Mouse (Mus musculus) forebrain, embryonic 13.5 days (tissue): ENCODE results near the gene Surf2. TPM values are rescaled to one million over a fixed set of nuclear protein-coding genes. Genes with fewer than 3 reads are reported as not detected.

Experiments used
- ATAC-seq: fragments of 200-750 bp; cut with Nextera tagmentation; 2 replicates; pipeline ENCODE4 v1.8.0; 2017
- H3K27ac ChIP-seq: fragments of 300-500 bp; sonication (generic); 2 replicates; pipeline ENCODE4 v1.5.1; 2015; ENCODE audit warnings: inconsistent platforms, mild to moderate bottlenecking, moderate library complexity
- H3K27me3 ChIP-seq: fragments of 300-500 bp; sonication (generic); 2 replicates; pipeline ENCODE4 v1.6.1; 2015; ENCODE audit warnings: mild to moderate bottlenecking, inconsistent platforms
- H3K36me3 ChIP-seq: fragments of 300-500 bp; sonication (generic); 2 replicates; pipeline ENCODE4 v1.6.1; 2015; ENCODE audit warnings: mild to moderate bottlenecking, inconsistent platforms; ENCODE audit not compliant: poor library complexity, severe bottlenecking
- H3K4me1 ChIP-seq: fragments of 300-500 bp; sonication (generic); 2 replicates; pipeline ENCODE4 v1.6.1; 2015; ENCODE audit warnings: inconsistent platforms
- H3K4me2 ChIP-seq: fragments of 300-500 bp; sonication (generic); 2 replicates; pipeline ENCODE4 v1.6.1; 2015; ENCODE audit warnings: inconsistent platforms, mild to moderate bottlenecking, moderate library complexity
- H3K4me3 ChIP-seq: fragments of 300-500 bp; sonication (generic); 2 replicates; pipeline ENCODE4 v1.5.1; 2015; ENCODE audit warnings: mild to moderate bottlenecking, inconsistent platforms
- H3K9ac ChIP-seq: fragments of 300-500 bp; sonication (generic); 2 replicates; pipeline ENCODE4 v1.6.1; 2015; ENCODE audit warnings: mild to moderate bottlenecking, inconsistent platforms
- H3K9me3 ChIP-seq: fragments of 300-500 bp; sonication (generic); replicated peaks from 2 replicates; pipeline ENCODE4 v1.6.1; 2016; ENCODE audit warnings: inconsistent platforms
- WGBS: fragments of 180-500 bp; shearing (Covaris S2); methylation state at CpG from one replicate; pipeline ENCODE4 v1.1.7; 2015; 5-methylcytosine and 5-hydroxymethylcytosine counted together
- polyA plus RNA-seq: library from polyadenylated mRNA; unstranded; fragments of >200 nt; fragmentation: Nextera tagmentation; extraction: Ambion mirVana; gene quantifications from 2 replicates; pipeline ENCODE4 v1.2.1, GENCODE M21; 2015

Gene Surf2
- polyA plus RNA-seq, 1 experiment from 2014 or later, result 53.5 TPM

DNA sequence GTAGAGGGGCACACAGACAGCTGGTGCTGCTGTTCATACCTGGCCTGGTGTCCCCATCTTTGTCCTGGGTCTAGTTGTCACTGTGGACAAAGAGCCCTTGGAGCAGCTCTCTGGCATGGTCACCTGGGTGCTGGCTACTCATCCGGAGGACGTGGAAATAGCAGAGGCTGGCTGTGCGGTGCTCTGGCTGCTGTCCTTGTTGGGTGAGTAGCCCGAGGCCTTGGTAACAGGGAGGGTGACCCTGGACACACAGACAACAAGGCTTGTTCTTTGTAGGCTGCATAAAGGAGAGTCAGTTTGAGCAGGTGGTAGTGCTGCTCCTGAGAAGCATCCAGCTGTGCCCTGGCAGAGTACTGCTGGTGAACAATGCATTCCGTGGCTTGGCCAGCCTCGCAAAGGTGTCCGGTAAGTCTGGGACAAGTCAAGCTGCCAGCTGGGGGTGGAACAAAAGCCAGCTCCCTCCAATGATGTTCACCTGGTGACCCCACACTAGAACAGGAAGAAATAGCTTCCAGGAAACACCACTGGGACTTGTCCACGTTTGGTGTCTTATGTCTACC lies 35.3 kb downstream of the Surf2 start:
- no peak for ATAC-seq
- H3K4me1 ChIP-seq, result no peaks in the 10 kb centered on the region
- H3K9ac ChIP-seq, result no peak overlapping the region
- no peak overlapping the region for H3K4me2 ChIP-seq
- no peaks in the 10 kb centered on the region for H3K9me3 ChIP-seq
- no peak overlapping the region for H3K4me3 ChIP-seq
- H3K36me3 ChIP-seq, result peaks cover 81% of the 10 kb centered on the region
- H3K27ac ChIP-seq, result no peak overlapping the region
- WGBS, result 91% methylated on average over 8 of the region's 8 CpGs
- no peaks in the 10 kb centered on the region for H3K27me3 ChIP-seq

DNA sequence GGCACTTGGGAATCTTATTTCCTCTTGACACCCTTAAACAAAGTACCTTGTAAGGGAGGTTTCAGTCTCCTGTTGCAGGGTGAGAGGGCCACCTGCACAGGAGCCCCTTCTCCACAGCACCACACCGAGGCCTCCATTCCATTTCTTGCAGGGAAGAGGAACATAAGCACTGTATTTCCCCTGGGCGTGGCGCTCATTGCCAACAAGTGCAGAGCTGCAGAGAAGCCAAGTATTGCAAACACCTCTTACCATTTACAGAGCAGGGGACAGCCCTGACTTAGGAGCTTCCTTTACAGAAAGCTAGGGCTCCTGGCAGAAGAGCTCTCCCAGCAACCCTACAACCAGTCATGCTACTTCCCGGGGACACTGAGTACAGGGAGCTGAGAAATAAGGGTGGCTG lies 36.0 kb downstream of the Surf2 start:
- 92% methylated on average over 4 of the region's 4 CpGs for WGBS
- Histone ChIP-seq H3K4me2 (no peak overlapping the region), H3K27me3 (no peaks in the 10 kb centered on the region), H3K9ac (no peak overlapping the region), H3K4me1 (no peaks in the 10 kb centered on the region), H3K4me3 (no peak overlapping the region), H3K27ac (no peak overlapping the region), H3K36me3 (peaks cover 83% of the 10 kb centered on the region), H3K9me3 (no peaks in the 10 kb centered on the region)
- ATAC-seq, result no peak

DNA sequence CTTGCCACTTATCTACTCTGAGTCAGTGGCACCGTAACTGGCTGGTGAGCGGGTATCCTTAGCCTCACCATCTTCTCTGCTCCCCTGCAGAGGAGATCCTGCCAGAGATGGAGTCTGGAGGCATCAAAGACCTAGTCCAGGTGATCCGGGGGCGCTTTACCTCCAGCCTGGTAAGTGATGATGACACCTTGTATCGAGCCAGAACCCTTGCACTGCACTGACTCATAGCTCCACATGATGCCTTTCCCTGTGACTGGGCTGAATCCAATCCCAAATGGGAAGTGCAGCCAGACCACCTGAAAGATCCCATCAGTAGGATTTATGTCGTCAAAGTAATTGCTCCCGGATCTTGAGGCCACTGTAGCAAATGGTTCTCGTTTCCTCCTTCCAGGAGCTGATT lies 36.7 kb downstream of the Surf2 start:
- H3K9me3 ChIP-seq, result no peaks in the 10 kb centered on the region
- no peak overlapping the region for H3K4me3 ChIP-seq
- no peaks in the 10 kb centered on the region for H3K4me1 ChIP-seq
- no peaks in the 10 kb centered on the region for H3K27me3 ChIP-seq
- no peak overlapping the region for H3K27ac ChIP-seq
- no peak overlapping the region for H3K9ac ChIP-seq
- WGBS, result 91% methylated on average over 8 of the region's 8 CpGs
- no peak overlapping the region for H3K4me2 ChIP-seq
- no peak for ATAC-seq
- peaks cover 90% of the 10 kb centered on the region for H3K36me3 ChIP-seq

DNA sequence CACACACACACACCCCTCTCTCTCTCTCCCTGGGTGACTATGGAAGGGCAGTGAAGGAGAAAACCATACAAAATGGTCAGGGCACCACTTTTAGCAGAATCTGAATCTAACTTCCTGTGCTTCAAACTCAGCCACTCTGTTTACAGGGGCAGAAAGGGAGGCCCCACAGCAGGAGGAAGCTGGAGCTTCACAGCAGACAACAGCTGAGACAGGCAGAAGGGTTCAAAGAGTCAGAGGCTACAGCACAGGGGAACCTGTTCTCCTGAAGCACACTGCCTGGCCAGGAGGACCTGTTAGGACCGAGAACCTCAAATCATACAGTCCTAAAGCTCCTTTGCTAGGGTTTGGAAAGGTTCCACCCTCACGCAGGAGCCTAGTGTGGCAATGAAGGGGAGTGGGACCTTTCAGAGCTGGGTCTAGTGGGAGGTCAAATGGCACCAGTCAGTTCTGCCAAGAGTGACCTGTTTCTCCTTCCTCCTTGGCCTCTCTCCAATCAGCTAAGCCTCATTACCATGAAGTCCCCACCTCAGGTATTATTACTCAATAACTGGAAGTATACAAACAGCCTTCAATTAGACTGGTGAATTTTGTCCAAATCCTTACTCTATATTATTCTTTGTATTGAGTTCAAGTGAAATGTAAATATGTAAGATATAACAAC lies 38.7 kb downstream of the Surf2 start:
- no peak overlapping the region for H3K27ac ChIP-seq
- no peak overlapping the region for H3K4me3 ChIP-seq
- WGBS, result 90% methylated on average over 2 of the region's 2 CpGs
- no peaks in the 10 kb centered on the region for H3K27me3 ChIP-seq
- no peak overlapping the region for H3K9ac ChIP-seq
- H3K4me2 ChIP-seq, result no peak overlapping the region
- H3K4me1 ChIP-seq, result no peaks in the 10 kb centered on the region
- ATAC-seq, result no peak
- H3K36me3 ChIP-seq, result peaks cover 96% of the 10 kb centered on the region
- no peaks in the 10 kb centered on the region for H3K9me3 ChIP-seq

DNA sequence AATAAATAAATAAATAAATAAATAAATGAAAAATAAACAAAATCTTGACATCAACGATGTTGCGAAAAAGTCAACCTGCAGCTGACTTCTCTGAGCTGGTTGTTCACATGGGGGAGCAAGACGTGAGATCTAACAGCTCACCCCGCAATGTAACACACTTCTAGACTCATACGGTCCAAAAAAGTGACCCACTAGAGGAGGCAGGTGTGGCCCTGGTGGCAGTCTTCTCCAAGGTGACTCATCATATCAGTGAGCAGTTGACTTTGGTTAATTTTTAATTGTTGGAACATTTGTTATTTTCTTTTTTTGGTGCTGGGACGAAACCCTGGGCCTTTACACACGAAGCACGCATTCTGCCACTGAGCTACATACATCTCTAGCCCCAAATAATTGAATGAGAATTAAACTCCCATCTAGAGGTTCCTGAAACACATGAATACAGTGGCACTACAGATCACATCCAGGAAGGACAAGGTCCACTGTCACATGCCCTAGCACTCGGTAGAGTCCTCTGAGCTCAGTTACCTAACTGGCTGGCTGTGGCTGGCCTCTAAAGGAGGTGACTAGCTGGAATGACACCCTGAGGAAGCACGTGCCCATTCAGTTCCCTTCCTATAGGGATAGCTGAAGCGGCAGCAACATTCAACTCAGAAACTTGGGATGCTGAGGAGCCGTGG lies 40.8 kb downstream of the Surf2 start:
- peaks cover 6% of the 10 kb centered on the region for H3K4me1 ChIP-seq
- 94% methylated on average over 12 of the region's 12 CpGs for WGBS
- ATAC-seq, result no peak
- H3K4me2 ChIP-seq, result no peak overlapping the region
- peaks cover 92% of the 10 kb centered on the region for H3K36me3 ChIP-seq
- no peaks in the 10 kb centered on the region for H3K27me3 ChIP-seq
- no peaks in the 10 kb centered on the region for H3K9me3 ChIP-seq
- no peak overlapping the region for H3K9ac ChIP-seq
- no peak overlapping the region for H3K27ac ChIP-seq
- no peak overlapping the region for H3K4me3 ChIP-seq

DNA sequence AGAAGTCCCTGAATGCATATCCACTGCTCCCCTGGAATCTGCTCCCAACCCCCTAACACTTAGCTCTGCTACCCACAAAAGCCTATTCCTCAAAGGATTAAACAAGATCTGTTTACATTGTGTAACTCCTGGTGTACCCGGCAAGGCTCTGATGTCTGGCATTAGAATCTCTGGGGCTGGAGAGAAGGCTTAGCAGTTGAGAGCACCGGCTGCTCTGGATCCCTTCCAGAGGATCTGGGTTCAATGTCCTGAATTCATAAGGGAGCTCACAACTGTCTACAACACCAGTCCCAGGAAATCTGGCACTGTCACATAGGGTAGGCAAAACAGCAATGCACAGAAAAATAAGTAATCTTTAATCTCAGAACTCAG lies 41.3 kb downstream of the Surf2 start:
- WGBS, result 94% methylated on average over 2 of the region's 2 CpGs
- Histone ChIP-seq H3K27me3 (no peaks in the 10 kb centered on the region), H3K9ac (no peak overlapping the region), H3K4me3 (no peak overlapping the region), H3K4me1 (peaks cover 10% of the 10 kb centered on the region), H3K9me3 (no peaks in the 10 kb centered on the region), H3K36me3 (peaks cover 91% of the 10 kb centered on the region), H3K4me2 (no peak overlapping the region), H3K27ac (no peak overlapping the region)
- ATAC-seq, result no peak

DNA sequence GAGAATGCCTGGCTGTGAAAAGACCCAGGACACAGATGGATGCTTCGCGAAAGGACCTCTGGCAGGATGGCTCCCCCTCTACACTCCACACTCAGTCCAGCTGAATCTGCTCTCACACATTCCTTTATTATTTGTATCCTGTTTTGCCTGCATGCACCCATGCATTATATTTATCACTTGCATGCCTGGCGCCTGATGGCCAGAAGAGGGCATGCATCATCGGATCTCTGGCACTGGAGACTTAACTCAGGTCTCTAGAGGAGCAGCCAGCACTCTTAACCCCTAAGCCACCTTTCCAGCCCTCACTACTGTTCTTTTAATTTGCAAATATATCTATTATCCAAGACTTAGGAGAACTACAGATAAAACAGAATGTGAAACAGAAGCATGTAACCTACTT lies 44.6 kb downstream of the Surf2 start:
- no peak overlapping the region for H3K9ac ChIP-seq
- H3K4me3 ChIP-seq, result no peak overlapping the region
- H3K4me2 ChIP-seq, result no peak overlapping the region
- ATAC-seq, result no peak
- peaks cover 26% of the 10 kb centered on the region for H3K4me1 ChIP-seq
- no peaks in the 10 kb centered on the region for H3K27me3 ChIP-seq
- no peak overlapping the region for H3K27ac ChIP-seq
- H3K9me3 ChIP-seq, result no peaks in the 10 kb centered on the region
- H3K36me3 ChIP-seq, result peaks cover 58% of the 10 kb centered on the region
- 74% methylated on average over 4 of the region's 4 CpGs for WGBS

DNA sequence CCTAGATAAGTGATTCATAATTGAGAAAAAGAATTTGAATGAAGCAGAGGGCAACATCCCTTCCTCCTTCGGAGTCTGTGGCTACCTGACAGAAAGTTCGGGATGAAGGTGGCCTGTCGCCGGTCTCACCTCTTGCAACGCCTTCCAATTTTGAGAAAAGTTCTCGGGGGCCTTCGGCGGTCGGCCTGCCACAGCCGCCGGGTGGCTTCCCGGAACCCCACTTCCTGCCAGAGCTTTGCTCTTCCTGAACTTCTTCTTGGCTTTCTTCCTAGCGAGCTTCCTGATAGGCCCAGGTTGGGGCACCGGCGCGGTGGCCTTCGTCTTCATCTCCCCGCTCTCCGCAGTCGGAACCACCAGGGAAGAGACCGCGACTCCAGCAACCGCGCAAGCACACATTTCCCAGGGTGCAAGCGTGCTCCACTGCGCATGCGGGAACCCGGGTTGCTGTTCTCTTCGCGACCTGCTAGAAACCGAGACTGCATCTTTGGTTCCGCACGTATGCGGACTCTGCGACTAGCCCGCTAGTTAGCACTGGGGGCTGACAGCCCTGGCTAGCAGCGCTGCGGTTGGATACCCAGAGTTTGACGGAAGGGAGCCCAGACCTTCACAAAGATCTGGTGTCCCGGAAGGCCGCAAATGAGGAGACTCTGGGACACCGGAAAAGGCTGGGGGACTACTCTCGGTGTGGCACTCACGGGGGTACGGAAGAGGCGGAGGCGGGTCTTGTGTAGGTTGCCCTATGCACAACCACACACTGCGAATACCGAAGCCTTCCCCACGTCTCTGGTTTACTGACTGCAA lies 48.0 kb downstream of the Surf2 start, which contains the start of gene Rexo4:
Rexo4 (minus strand) TSS at position 464 of the 801 bp plus-strand sequence.
- H3K4me2 ChIP-seq, result peak within 1 kb of the TSS; percentile 90
- no peaks in the 10 kb centered on the region for H3K27me3 ChIP-seq
- peak; percentile 98 for ATAC-seq
- WGBS, result under 1% methylated on average over 50 of the region's 50 CpGs
- H3K9me3 ChIP-seq, result no peaks in the 10 kb centered on the region
- peak within 1 kb of the TSS; percentile 87 for H3K9ac ChIP-seq
- peaks cover 26% of the 10 kb centered on the region for H3K4me1 ChIP-seq
- peaks cover 26% of the 10 kb centered on the region for H3K36me3 ChIP-seq
- peak within 1 kb of the TSS; percentile 79 for H3K4me3 ChIP-seq
- peak within 1 kb of the TSS; percentile 98 for H3K27ac ChIP-seq

DNA sequence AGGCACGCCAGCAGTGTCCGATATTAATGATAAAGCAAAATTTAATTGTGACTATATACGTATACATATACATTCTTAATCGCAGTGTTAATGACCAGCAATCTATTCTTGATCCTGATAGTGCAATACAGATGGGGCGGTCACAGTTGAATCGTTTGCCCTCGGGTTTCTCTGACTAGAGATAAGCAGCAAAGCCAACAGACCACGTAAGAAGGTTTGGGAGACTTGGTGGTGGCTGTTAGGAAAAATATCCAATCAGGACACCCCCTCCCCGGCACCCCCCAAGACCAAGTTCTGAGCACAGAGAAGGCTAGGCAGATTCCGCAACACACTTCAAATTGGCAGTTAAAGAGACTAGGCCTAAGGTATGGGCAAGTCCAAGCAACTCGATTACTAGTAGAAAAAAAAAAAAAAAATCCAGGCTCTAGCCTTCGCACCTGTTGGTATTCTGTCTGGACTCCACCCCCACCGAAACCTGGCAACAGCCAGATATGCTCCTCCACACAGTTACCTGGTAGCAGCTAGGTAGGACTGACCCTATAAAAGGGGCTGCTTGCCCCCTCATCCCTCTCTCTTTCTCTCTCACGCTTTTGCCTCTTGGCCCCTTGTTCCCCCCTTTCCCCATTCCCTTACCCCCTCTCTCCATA lies 48.7 kb downstream of the Surf2 start:
- peak overlapping the region; percentile 90 for H3K4me2 ChIP-seq
- ATAC-seq, result no peak; the same call in 1 of the 2 replicates
- peak overlapping the region; percentile 79 for H3K4me3 ChIP-seq
- H3K9me3 ChIP-seq, result no peaks in the 10 kb centered on the region
- peak overlapping the region; percentile 98 for H3K27ac ChIP-seq
- H3K4me1 ChIP-seq, result peaks cover 26% of the 10 kb centered on the region
- H3K9ac ChIP-seq, result peak overlapping the region; percentile 87
- 17% methylated on average over 14 of the region's 14 CpGs for WGBS
- peaks cover 21% of the 10 kb centered on the region for H3K36me3 ChIP-seq
- H3K27me3 ChIP-seq, result no peaks in the 10 kb centered on the region

DNA sequence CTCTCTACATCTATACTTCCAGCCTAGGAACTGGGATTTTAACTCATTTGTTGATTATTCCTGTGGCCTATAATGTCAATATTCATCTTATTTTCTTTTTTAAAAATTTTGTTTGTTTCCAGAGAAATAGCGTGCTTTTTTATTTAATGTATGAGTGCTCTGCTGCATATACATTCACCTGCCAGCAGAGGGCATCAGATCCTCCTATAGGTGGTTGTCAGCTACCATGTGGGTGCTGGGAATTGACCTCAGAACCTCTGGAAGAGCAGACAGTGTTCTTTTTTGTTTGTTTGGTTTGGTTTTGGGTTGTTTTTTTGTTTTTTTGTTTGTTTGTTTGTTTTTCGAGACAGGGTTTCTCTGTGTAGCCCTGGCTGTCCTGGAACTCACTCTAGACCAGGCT lies 51.1 kb downstream of the Surf2 start:
- no peak overlapping the region for H3K4me3 ChIP-seq
- H3K4me2 ChIP-seq, result no peak overlapping the region
- peaks cover 1% of the 10 kb centered on the region; the same call in 1 of the 2 replicates for H3K36me3 ChIP-seq
- no peaks in the 10 kb centered on the region for H3K9me3 ChIP-seq
- H3K27me3 ChIP-seq, result no peaks in the 10 kb centered on the region
- H3K27ac ChIP-seq, result no peak overlapping the region
- no peak overlapping the region for H3K9ac ChIP-seq
- WGBS, result 70% methylated on average over 2 of the region's 2 CpGs
- peaks cover 17% of the 10 kb centered on the region for H3K4me1 ChIP-seq
- ATAC-seq, result no peak
